Mouse (Mus musculus): Measurements from ENCODE around the gene Fez2.

The Fez2 gene

GRCm38 (mm10) chr17:78366070-78366469 lies 51.9 kb downstream of the Fez2 start:
- no peak for DNase-seq (ENCODE audit: low spot score)

- DNase-seq (ENCODE audit: low spot score): no peak
Observed at GRCm38 (mm10) chr17:78364555-78365302, 53.2 kb downstream of the Fez2 start.

- peak; percentile 70 for DNase-seq (ENCODE audit: low spot score)
Observed at GRCm38 (mm10) chr17:78361939-78362728, 55.8 kb downstream of the Fez2 start.

- DNase-seq (ENCODE audit: low spot score): no peak
Observed at GRCm38 (mm10) chr17:78358251-78358726, 59.7 kb downstream of the Fez2 start.

GRCm38 (mm10) chr17:78357753-78358152 lies 60.2 kb downstream of the Fez2 start:
- no peak for DNase-seq (ENCODE audit: low spot score)

GRCm38 (mm10) chr17:78355611-78356010 lies 62.3 kb downstream of the Fez2 start:
- no peak for DNase-seq (ENCODE audit: low spot score)

GRCm38 (mm10) chr17:78354871-78355270 lies 63.1 kb downstream of the Fez2 start:
- DNase-seq (ENCODE audit: low spot score): no peak

- DNase-seq (ENCODE audit: low spot score): no peak
Observed at GRCm38 (mm10) chr17:78354411-78354810, 63.5 kb downstream of the Fez2 start.

GRCm38 (mm10) chr17:78352500-78352855 lies 65.5 kb downstream of the Fez2 start:
- DNase-seq (ENCODE audit: low spot score): no peak

GRCm38 (mm10) chr17:78351676-78352499 lies 66.1 kb downstream of the Fez2 start:
- DNase-seq (ENCODE audit: low spot score): no peak

- DNase-seq (ENCODE audit: low spot score): no peak
Observed at GRCm38 (mm10) chr17:78347111-78347801, 70.7 kb downstream of the Fez2 start.

GRCm38 (mm10) chr17:78343688-78344087 lies 74.3 kb downstream of the Fez2 start:
- DNase-seq (ENCODE audit: low spot score): no peak

- no peak for DNase-seq (ENCODE audit: low spot score)
Observed at GRCm38 (mm10) chr17:78335250-78335649, 82.7 kb downstream of the Fez2 start.

- no peak for DNase-seq (ENCODE audit: low spot score)
Observed at GRCm38 (mm10) chr17:78333275-78333674, 84.7 kb downstream of the Fez2 start.

- DNase-seq (ENCODE audit: low spot score): no peak
Observed at GRCm38 (mm10) chr17:78331438-78331837, 86.5 kb downstream of the Fez2 start.

GRCm38 (mm10) chr17:78328287-78328686 lies 89.7 kb downstream of the Fez2 start:
- DNase-seq (ENCODE audit: low spot score): no peak

- no peak for DNase-seq (ENCODE audit: low spot score)
Observed at GRCm38 (mm10) chr17:78327187-78327586, 90.8 kb downstream of the Fez2 start.

- DNase-seq (ENCODE audit: low spot score): no peak
Observed at GRCm38 (mm10) chr17:78326381-78326780, 91.6 kb downstream of the Fez2 start.

GRCm38 (mm10) chr17:78325761-78326332 lies 92.1 kb downstream of the Fez2 start:
- DNase-seq (ENCODE audit: low spot score): no peak

GRCm38 (mm10) chr17:78322369-78323335 lies 95.3 kb downstream of the Fez2 start:
- DNase-seq (ENCODE audit: low spot score): peak; percentile 54

Data from lung, postnatal 25 days (tissue).